Mouse (Mus musculus): ENCODE data around the gene Tbccd1. TPM values are rescaled to one million over a fixed set of nuclear protein-coding genes. Genes with fewer than 3 reads are reported as not detected.

Tbccd1 gene
- polyA plus RNA-seq, 1 experiment = 23.6 TPM

GRCm38 (mm10) chr16:22872397-22872796 lies 14.9 kb upstream of the Tbccd1 start:
- DNase-seq (ENCODE audit: low spot score) = no peak

GRCm38 (mm10) chr16:22856773-22857172 lies 696 bp downstream of the Tbccd1 start:
- no peak for DNase-seq (ENCODE audit: low spot score)

DNA sequence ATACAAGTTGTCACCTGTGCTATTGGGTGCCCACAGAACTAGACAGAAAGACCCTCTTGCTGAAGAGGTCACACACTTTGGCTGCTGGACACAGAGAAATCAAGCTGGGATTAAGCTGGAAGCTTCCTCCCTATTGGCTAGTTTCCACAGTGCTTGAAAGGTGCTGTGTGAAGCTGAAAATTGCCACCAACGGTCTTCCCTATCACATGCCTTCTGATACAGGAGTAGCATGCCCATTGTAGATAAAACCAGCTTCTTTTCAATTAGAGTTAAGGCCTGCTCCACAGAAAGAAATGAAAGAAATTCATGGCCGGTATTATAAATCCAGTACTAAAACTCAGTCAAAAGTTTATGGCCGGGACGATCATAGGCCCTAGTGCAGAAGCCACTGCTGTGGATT lies 4.8 kb downstream of the Tbccd1 start:
- DNase-seq (ENCODE audit: low spot score) = no peak

DNA sequence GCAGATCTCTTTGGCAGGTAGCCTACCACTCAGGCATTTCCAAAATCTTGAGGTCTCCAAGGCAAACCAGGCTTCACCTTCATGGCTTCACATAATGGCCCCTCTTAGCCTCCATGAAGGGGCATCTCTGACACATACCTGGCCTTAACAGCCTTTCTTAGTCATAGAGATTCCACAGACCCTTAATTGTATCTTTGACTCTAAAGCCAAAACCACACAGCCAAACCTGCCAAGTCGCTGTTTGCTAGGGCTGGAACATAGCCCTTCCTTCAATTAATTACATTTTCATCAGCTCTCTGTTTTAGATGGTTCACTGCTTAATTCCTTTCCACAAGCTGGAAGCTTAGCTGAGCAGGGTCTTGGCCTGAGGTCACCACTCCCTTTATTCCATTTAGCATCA lies 9.1 kb downstream of the Tbccd1 start:
- no peak for DNase-seq (ENCODE audit: low spot score)

- DNase-seq (ENCODE audit: low spot score) = no peak
These were observed 9.8 kb downstream of the Tbccd1 start for GRCm38 (mm10) chr16:22847686-22848085.

GRCm38 (mm10) chr16:22845481-22845880 lies 12.0 kb downstream of the Tbccd1 start:
- no peak for DNase-seq (ENCODE audit: low spot score)

DNA sequence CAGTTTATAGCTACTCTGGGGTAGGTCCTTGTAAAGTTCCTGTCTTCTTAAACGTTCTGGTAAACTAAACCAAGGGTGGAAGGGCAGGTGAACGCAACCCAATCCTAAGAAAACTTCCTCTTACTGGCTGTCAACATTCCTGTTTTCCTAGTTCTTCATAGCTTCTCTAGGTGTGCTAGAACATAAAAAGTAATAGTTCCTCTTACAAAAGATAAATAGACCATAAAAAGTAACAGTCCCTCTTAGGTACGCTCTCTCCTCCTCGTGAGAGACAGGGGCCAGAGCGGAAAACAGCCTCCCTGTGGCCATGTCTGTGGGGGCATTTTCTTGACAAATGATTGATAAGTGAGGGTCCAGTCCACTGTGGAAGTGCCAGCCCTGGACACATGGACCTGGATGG lies 12.6 kb downstream of the Tbccd1 start:
- no peak for DNase-seq (ENCODE audit: low spot score)

DNA sequence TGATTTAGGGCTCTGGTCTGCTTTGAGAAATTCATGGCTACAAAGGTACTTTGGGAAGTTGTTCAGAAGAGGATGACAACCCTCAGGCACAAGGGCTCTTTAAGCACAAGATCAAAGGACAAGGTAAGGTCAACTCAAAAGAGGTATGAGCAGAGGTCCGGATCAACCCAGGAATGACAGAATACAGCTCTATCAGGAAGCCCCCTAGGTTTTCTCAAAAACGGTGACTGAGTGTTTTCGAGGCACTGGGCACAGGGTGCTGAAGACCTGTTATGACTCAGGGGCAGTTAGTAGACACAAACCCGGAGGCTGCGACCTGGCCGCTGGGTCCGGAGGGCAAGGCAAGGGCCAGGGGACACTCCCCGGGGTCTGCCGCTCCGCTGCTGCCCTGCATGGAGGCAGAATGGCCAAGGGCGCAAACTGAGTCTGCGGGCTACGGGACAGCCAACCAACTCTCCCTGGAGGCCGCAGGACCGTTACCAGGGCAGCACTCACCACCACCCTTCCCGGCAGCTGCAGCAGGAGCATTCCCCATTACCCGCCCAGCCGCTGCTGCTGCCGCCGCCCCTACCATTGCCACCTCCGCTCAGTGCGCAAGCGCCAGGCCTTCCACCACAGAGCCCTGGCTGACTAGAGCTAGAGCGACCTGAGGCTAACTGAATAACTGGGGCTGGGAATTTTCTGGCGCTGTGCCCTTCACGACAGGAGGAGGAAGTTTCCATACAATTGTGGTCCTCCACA lies 13.2 kb downstream of the Tbccd1 start:
- DNase-seq (ENCODE audit: low spot score) = peak; percentile 47

DNA sequence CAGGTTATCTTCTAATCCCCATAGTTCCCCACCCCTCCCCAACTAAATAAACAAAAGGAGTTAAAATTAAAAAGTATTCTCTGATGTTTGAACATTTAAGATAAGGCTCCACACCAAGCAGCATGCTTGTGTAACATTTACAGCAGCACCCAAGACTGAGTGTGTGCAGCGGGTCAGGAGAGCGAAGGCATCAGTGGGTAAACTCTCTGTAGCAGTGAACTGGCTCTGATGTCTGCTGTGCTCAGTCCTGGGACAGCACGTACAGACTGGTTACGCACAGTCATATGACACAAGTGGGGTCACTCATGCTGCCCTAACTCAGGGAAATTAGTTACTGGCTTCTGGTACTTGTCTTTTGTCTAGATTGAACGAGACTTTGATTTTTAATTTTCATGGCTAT lies 14.6 kb downstream of the Tbccd1 start:
- no peak for DNase-seq (ENCODE audit: low spot score)

DNA sequence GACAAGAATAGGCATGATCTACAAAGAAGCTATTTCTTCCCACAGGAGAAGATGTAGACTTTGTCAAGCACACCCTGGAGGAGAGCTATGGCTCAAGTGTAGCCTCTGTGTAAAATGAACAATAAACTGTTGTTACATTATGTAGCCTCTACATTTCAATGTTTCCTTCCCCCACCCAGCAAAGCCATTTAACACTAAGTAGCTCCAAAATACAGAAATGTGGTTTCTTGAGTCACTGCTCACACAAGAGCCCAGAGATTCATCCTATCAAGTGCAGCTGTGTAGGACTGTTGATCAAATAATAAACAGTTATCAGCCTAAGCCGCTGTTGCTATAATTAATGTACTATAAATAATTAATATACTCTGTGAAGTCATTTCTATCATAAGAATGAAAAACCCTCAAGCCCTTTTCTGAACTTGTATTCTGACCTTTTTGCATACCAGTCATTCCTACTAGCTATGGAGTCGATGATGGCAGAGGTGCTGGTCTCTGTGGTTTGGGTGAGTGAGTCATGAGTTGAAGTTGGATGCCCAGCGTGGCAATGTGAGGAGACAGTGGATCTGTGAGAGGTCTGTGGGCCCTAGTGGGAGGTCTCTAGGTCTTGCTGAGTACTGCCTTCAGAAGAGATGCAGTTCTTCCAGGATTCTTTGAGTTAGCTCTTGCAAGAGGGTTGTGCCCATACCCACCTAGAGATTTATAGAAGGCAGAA lies 18.2 kb downstream of the Tbccd1 start:
- DNase-seq (ENCODE audit: low spot score) = no peak

DNA sequence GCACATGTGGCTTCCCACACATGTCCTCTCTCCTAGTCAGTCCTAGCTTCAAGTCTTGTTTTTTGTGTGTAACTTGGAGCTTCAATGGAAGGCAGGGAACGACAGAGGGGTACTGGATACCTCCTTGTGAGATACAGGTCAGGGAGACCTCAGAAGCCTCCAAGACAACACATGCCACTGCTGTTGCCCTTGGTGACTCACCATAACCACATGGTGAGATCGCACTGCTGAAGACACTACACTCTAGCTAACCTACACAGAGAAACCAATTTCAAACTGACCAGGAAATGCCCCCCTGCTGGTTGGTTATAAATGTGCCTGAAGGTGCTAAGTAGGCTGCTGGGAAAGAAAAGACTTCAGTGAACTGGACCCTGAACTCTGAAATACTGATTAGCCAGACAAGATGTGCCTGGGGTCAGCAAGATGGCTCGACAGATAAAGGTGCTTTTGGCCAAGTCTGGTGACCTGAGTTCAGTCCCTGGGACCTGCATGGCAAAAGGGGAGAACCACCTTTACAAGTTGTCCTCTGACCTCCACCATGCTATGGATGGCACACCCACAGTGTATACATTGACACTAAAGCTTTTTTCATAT lies 24.4 kb downstream of the Tbccd1 start:
- no peak for DNase-seq (ENCODE audit: low spot score)

GRCm38 (mm10) chr16:22820731-22821130 lies 36.7 kb downstream of the Tbccd1 start:
- no peak for DNase-seq (ENCODE audit: low spot score)

- no peak for DNase-seq (ENCODE audit: low spot score)
These were observed 46.0 kb downstream of the Tbccd1 start, which contains the start of gene Crygs for GRCm38 (mm10) chr16:22811477-22811876. TSS of gene Crygs (minus strand) at chr16:22811577.

GRCm38 (mm10) chr16:22807468-22808070 lies 49.9 kb downstream of the Tbccd1 start:
- no peak for DNase-seq (ENCODE audit: low spot score)

DNA sequence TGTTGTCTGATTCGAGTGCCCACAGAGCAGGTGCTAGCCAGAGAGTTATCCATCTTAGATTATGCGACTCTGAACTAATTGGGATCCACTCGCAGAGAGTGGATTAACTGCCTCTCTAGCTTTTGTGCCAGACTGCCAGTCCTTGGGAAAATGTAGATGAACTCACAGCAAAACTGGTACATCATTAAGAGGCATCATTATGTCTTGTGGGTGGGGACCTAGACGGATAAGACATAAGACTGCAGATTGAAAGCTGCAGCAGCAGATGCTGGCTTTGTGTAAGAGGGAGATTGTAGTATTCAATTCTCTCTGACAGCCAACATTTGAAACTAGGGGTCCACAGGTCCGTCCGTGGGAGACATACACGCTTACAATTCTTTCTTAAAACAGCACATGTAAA lies 54.7 kb downstream of the Tbccd1 start:
- no peak for DNase-seq (ENCODE audit: low spot score)

DNA sequence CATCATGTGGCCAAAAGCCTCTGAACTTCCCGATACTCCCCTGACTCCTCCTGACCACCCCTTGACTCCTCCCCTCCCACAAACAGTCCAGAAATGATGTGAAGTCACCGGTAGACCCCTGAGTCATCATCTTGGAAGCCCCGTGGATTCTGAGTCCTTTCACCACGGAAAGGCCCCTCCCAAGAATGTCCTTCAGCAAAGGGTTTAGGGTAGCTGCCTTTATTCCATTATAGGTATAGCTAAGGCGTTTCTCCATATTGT lies 56.7 kb downstream of the Tbccd1 start:
- no peak for DNase-seq (ENCODE audit: low spot score)

GRCm38 (mm10) chr16:22800026-22800848 lies 57.2 kb downstream of the Tbccd1 start:
- no peak for DNase-seq (ENCODE audit: low spot score)

DNA sequence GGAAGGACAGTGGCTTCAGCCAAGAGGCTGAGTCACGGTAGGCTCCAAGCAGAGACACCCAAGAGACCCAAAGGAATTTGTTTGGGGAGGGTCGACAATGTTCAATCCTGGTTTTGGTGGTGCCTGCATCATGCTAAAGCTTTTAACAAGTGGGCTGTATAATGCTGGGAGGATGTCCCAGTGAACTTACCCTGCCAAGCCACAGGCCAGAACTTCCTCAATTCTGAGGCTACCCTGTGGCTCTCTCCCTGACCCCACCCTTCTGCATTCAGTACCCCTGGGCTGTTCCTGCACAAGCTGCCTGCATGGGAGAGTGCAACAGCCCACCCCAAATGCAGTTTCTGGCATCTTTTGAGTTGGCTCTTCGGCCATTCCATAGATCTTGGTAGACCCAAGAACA lies 58.9 kb downstream of the Tbccd1 start:
- no peak for DNase-seq (ENCODE audit: low spot score)

DNA sequence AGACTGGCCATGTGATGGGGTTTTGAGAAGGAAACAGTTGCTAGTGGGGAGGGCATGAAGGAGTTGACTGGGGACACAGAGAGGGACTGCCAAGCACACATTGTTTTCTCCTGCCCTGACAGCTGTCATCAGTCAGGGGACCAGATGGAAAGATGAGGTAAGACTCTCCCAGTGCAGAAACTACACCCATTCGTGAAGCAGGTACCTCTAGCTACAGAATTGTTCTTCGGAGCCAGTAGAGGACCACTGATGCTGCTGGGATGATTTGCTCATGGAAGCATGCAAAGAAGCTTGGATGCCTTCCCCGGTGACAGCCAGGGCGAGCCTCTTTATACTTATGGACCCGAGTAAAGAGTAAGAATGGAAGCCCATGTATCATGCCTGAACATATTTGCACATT lies 59.9 kb downstream of the Tbccd1 start:
- no peak for DNase-seq (ENCODE audit: low spot score)

GRCm38 (mm10) chr16:22795497-22795896 lies 62.0 kb downstream of the Tbccd1 start:
- DNase-seq (ENCODE audit: low spot score) = no peak

GRCm38 (mm10) chr16:22791235-22791634 lies 66.2 kb downstream of the Tbccd1 start:
- DNase-seq (ENCODE audit: low spot score) = no peak

DNA sequence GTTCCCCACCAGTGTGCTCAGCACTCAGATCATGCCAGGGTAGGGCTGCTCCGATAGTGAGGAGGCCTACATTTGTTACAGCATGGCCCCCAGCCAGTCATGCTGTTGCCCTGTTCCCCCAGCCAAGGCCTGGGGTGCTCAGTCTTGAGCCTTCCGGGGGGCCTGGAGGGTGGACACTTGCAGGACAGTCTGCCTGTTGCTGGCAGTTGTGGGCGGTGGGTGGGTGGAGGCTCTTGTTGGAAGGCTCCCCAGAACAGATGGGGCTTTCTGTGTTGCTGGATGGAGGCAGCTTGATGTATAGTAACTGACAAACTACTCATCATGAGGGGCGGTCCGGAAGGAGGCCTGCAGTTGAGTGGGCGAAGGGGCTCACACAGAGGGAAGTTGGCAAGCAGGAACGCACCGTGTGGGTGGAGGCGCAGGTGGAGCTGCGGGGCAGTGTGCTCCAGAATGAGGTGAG lies 67.5 kb downstream of the Tbccd1 start:
- DNase-seq (ENCODE audit: low spot score) = no peak
